Mouse (Mus musculus) testis, postnatal 14 days (tissue): ENCODE results near the gene Ildr1.

Experiments
- DNase-seq: peaks from one replicate; pipeline ENCODE4 v3.0.0; 2021; ENCODE audit warnings: low spot score

Ildr1 gene

GRCm38 (mm10) chr16:36707702-36708423 is 14.1 kb downstream of the Ildr1 start:
- no peak for DNase-seq

- no peak for DNase-seq
These were observed 15.0 kb downstream of the Ildr1 start for GRCm38 (mm10) chr16:36708751-36709150.

- DNase-seq, result no peak
These were observed 15.6 kb downstream of the Ildr1 start for GRCm38 (mm10) chr16:36709405-36709804.

- DNase-seq, result no peak
These were observed 17.0 kb downstream of the Ildr1 start for GRCm38 (mm10) chr16:36710794-36711193.

GRCm38 (mm10) chr16:36711760-36712159 is 18.0 kb downstream of the Ildr1 start:
- no peak for DNase-seq

- DNase-seq, result no peak
These were observed 23.7 kb downstream of the Ildr1 start for GRCm38 (mm10) chr16:36717481-36717880.

GRCm38 (mm10) chr16:36718637-36719036 is 24.9 kb downstream of the Ildr1 start:
- no peak for DNase-seq

- DNase-seq, result no peak
These were observed 26.6 kb downstream of the Ildr1 start for GRCm38 (mm10) chr16:36720194-36721055.

GRCm38 (mm10) chr16:36722739-36723138 is 29.0 kb downstream of the Ildr1 start:
- DNase-seq, result no peak

- DNase-seq, result no peak
These were observed 30.2 kb downstream of the Ildr1 start for GRCm38 (mm10) chr16:36723880-36724443.

- no peak for DNase-seq
These were observed 35.2 kb downstream of the Ildr1 start for GRCm38 (mm10) chr16:36728959-36729358.

GRCm38 (mm10) chr16:36732572-36732971 is 38.8 kb downstream of the Ildr1 start:
- no peak for DNase-seq

GRCm38 (mm10) chr16:36733827-36734226 is 40.0 kb downstream of the Ildr1 start:
- DNase-seq, result no peak

GRCm38 (mm10) chr16:36735421-36735820 is 41.6 kb downstream of the Ildr1 start:
- no peak for DNase-seq

- DNase-seq, result no peak
These were observed 45.7 kb downstream of the Ildr1 start for GRCm38 (mm10) chr16:36739404-36739930.

- no peak for DNase-seq
These were observed 49.8 kb downstream of the Ildr1 start for GRCm38 (mm10) chr16:36743580-36743979.

- no peak for DNase-seq
These were observed 53.3 kb downstream of the Ildr1 start for GRCm38 (mm10) chr16:36747068-36747467.

- no peak for DNase-seq
These were observed 54.0 kb downstream of the Ildr1 start for GRCm38 (mm10) chr16:36747767-36748166.

GRCm38 (mm10) chr16:36751979-36752378 is 58.2 kb downstream of the Ildr1 start:
- no peak for DNase-seq

GRCm38 (mm10) chr16:36770191-36770771 is 76.5 kb downstream of the Ildr1 start:
- no peak for DNase-seq

GRCm38 (mm10) chr16:36770830-36771229 is 77.1 kb downstream of the Ildr1 start:
- DNase-seq, result no peak

- no peak for DNase-seq
These were observed 77.5 kb downstream of the Ildr1 start for GRCm38 (mm10) chr16:36771244-36771643.
